ENCODE assay signal across 21 mouse cellular contexts in genomic region chr1:150783070-150783842, GRCm38 (mm10).
DNase-seq lines count a peak whose midpoint lies in the region; ATAC-seq lines count a peak whose summit lies in the region.
"Had no signal": no experiment of that assay in that cellular context is flagged by ENCODE, and none has a peak within 500 bp of the region (broad histone marks: within the 10 kb centered on the region; RNA-seq: fewer than 3 reads in every experiment).

No protein-coding gene starts in this region.

- no peaks in the 10 kb centered on the region for H3K4me1 ChIP-seq in kidney, embryonic 16.5 days (ENCODE audit: insufficient read depth, low read length)
- H3K4me1 ChIP-seq in midbrain, embryonic 14.5 days (ENCODE audit: control insufficient read depth, insufficient read depth, low read length), result no peaks in the 10 kb centered on the region
- H3K4me1 ChIP-seq in midbrain, embryonic 10.5 days, result no peaks in the 10 kb centered on the region
- H3K4me1 ChIP-seq in midbrain, embryonic 16.5 days (ENCODE audit: control insufficient read depth, insufficient read depth, low read length), result no peaks in the 10 kb centered on the region
- H3K4me1 ChIP-seq: embryonic facial prominence, embryonic 10.5 days; hindbrain, embryonic 12.5 days had no signal

- 64% methylated on average over 15 of the region's 15 CpGs for WGBS in kidney, embryonic 16.5 days
- WGBS in midbrain, embryonic 14.5 days, result 46% methylated on average over 15 of the region's 15 CpGs
- 85% methylated on average over 15 of the region's 15 CpGs for WGBS in midbrain, embryonic 10.5 days
- 60% methylated on average over 15 of the region's 15 CpGs for WGBS in midbrain, embryonic 16.5 days

- H3K9ac ChIP-seq in kidney, embryonic 16.5 days (replicated peaks; ENCODE audit: low read length), result no peak overlapping the region
- no peak overlapping the region for H3K9ac ChIP-seq in midbrain, embryonic 14.5 days (replicated peaks; ENCODE audit: low read length)
- no peak overlapping the region for H3K9ac ChIP-seq in midbrain, embryonic 16.5 days (ENCODE audit: low read depth, low read length)
- H3K9ac ChIP-seq: heart, embryonic 13.5 days; hindbrain, embryonic 12.5 days had no signal

- peak overlapping the region; percentile 13; the same call in 1 of the 2 replicates for H3K27ac ChIP-seq in kidney, embryonic 16.5 days (ENCODE audit: low read length)
- H3K27ac ChIP-seq in midbrain, embryonic 14.5 days (replicated peaks; ENCODE audit: low read depth, low read length), result no peak overlapping the region
- no peak overlapping the region for H3K27ac ChIP-seq in midbrain, embryonic 10.5 days (replicated peaks)
- H3K27ac ChIP-seq in midbrain, embryonic 16.5 days (ENCODE audit: low read length), result no peak overlapping the region
- H3K27ac ChIP-seq: embryonic facial prominence, embryonic 10.5 days; heart, embryonic 13.5 days; hindbrain, embryonic 12.5 days had no signal

- ATAC-seq in frontal cortex, adult (ENCODE audit: low TSS enrichment), result peak; percentile 72
- ATAC-seq in kidney, embryonic 16.5 days (ENCODE audit: low FRiP score, low TSS enrichment), result no peak
- no peak for ATAC-seq in midbrain, embryonic 14.5 days (ENCODE audit: low FRiP score, low TSS enrichment)
- ATAC-seq in midbrain, embryonic 16.5 days, result peak; percentile 42; the same call in 1 of the 2 replicates
- ATAC-seq: activated CD4-positive, CD25-positive, alpha-beta regulatory T cell, adult 4 months; forebrain, embryonic 14.5 days; Patski had no signal

- no peak overlapping the region for H3K4me3 ChIP-seq in kidney, embryonic 16.5 days (ENCODE audit: low read length)
- H3K4me3 ChIP-seq in midbrain, embryonic 14.5 days (replicated peaks; ENCODE audit: low read depth, low read length), result no peak overlapping the region
- H3K4me3 ChIP-seq in midbrain, embryonic 10.5 days, result no peak overlapping the region
- H3K4me3 ChIP-seq in midbrain, embryonic 16.5 days (ENCODE audit: low read depth, low read length), result no peak overlapping the region
- H3K4me3 ChIP-seq: embryonic facial prominence, embryonic 10.5 days; heart, embryonic 13.5 days; hindbrain, embryonic 12.5 days had no signal

- H3K27me3 ChIP-seq in kidney, embryonic 16.5 days (ENCODE audit: insufficient read depth, low read length), result no peaks in the 10 kb centered on the region
- no peaks in the 10 kb centered on the region for H3K27me3 ChIP-seq in midbrain, embryonic 14.5 days (ENCODE audit: control insufficient read depth, insufficient read depth, low read length)
- no peaks in the 10 kb centered on the region for H3K27me3 ChIP-seq in midbrain, embryonic 10.5 days (ENCODE audit: low read depth, poor library complexity, severe bottlenecking)
- no peaks in the 10 kb centered on the region for H3K27me3 ChIP-seq in midbrain, embryonic 16.5 days (ENCODE audit: control insufficient read depth, insufficient read depth, low read depth, low read length)
- H3K27me3 ChIP-seq: CH12.LX; heart, embryonic 13.5 days; hindbrain, embryonic 12.5 days; Patski had no signal

- H3K4me2 ChIP-seq in kidney, embryonic 16.5 days (replicated peaks; ENCODE audit: low read depth, low read length), result no peak overlapping the region
- 0 out of 2 replicates have a peak overlapping the region, but pooled peaks have one; percentile 5 for H3K4me2 ChIP-seq in midbrain, embryonic 14.5 days (ENCODE audit: low read length)
- peak overlapping the region; percentile 34 for H3K4me2 ChIP-seq in midbrain, embryonic 16.5 days (ENCODE audit: low read length)
- H3K4me2 ChIP-seq: heart, embryonic 13.5 days; hindbrain, embryonic 12.5 days had no signal

- DNase-seq in frontal cortex, adult 2 months (ENCODE audit: extremely low spot score in 1 of 2, low spot score in 1 of 2), result no peak
- DNase-seq in kidney, adult 9 months, result no peak
- peak; percentile 36 for DNase-seq in midbrain, embryonic 14.5 days
- DNase-seq in midbrain, embryonic 10.5 days (ENCODE audit: low spot score), result no peak
- DNase-seq in thymus, postnatal 10 days (ENCODE audit: low spot score in 2 of 2), result no peak
- DNase-seq: adrenal gland, postnatal 14 days; cerebellum, adult 18-20 months; cerebellum, postnatal 10 days; gastrocnemius, postnatal 36 days; heart, adult 11 months; heart, postnatal 36 days had no signal

- no peaks in the 10 kb centered on the region for H3K36me3 ChIP-seq in kidney, embryonic 16.5 days (ENCODE audit: insufficient read depth, low read length)
- H3K36me3 ChIP-seq in midbrain, embryonic 14.5 days (ENCODE audit: control insufficient read depth, insufficient read depth, low read length), result no peaks in the 10 kb centered on the region
- no peaks in the 10 kb centered on the region for H3K36me3 ChIP-seq in midbrain, embryonic 10.5 days
- no peaks in the 10 kb centered on the region for H3K36me3 ChIP-seq in midbrain, embryonic 16.5 days (ENCODE audit: control insufficient read depth, insufficient read depth, low read length)
- H3K36me3 ChIP-seq: hindbrain, embryonic 12.5 days had no signal

- no peaks in the 10 kb centered on the region for H3K9me3 ChIP-seq in kidney, embryonic 16.5 days (ENCODE audit: low read length)
- H3K9me3 ChIP-seq in midbrain, embryonic 14.5 days (ENCODE audit: control insufficient read depth, low read length), result no peaks in the 10 kb centered on the region
- H3K9me3 ChIP-seq in midbrain, embryonic 10.5 days (replicated peaks), result no peaks in the 10 kb centered on the region
- H3K9me3 ChIP-seq in midbrain, embryonic 16.5 days (replicated peaks; ENCODE audit: control insufficient read depth, low read length, poor library complexity, severe bottlenecking), result no peaks in the 10 kb centered on the region
- H3K9me3 ChIP-seq: embryonic facial prominence, embryonic 10.5 days; heart, embryonic 13.5 days; hindbrain, embryonic 12.5 days had no signal

Comparison
In these comparisons a context has a peak if more than half of its experiments do, and no peak if none do; other contexts are left out.
1. ATAC-seq: peak in frontal cortex, adult (single experiment) and midbrain, embryonic 16.5 days (single experiment); none in kidney, embryonic 16.5 days (single experiment) and midbrain, embryonic 14.5 days (single experiment).